Mouse (Mus musculus): ENCODE results near the gene Gm20388. TPM values are rescaled to one million over a fixed set of nuclear protein-coding genes. Genes with fewer than 3 reads are reported as not detected.

Gene Gm20388
- polyA plus RNA-seq, 1 experiment from 2014 or later: not detected

DNA sequence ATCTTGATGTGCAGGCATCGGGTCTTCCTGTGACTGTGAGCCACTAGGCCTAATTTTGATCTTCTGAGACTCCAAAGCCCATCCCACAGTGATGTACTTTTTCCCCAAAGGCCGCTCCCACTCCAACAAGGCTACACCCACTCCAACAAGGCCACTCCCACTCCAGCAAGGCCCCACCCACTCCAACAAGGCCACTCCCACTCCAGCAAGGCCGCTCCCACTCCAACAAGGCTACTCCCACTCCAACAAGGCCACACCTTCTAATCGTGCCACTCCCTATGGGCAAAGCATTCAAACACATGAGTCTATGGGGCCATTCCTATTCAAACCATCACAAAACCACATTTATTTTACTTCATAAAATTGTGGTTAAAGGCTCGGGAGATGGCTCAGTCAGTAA is 4179.8 kb downstream of the Gm20388 start:
- 97% methylated on average over 5 of the region's 5 CpGs for WGBS
- Histone ChIP-seq H3K4me1 (replicated peaks; ENCODE audit: control insufficient read depth, insufficient read depth, low read length) (no peaks in the 10 kb centered on the region), H3K27ac (ENCODE audit: low read depth, low read length) (no peak overlapping the region), H3K9me3 (ENCODE audit: control insufficient read depth) (no peaks in the 10 kb centered on the region), H3K27me3 (replicated peaks; ENCODE audit: control insufficient read depth, insufficient read depth, low read length) (no peaks in the 10 kb centered on the region), H3K4me3 (ENCODE audit: low read depth, low read length) (no peak overlapping the region), H3K36me3 (ENCODE audit: control insufficient read depth, insufficient read depth) (no peaks in the 10 kb centered on the region), H3K9ac (ENCODE audit: low read depth, low read length) (no peak overlapping the region), H3K4me2 (replicated peaks; ENCODE audit: low read depth) (no peak overlapping the region)
- no peak for TF ChIP-seq CTCF (IDR thresholded peaks at IDR 0.05; ENCODE audit: low read depth)
- no peak for ATAC-seq

- Histone ChIP-seq H3K4me3 (ENCODE audit: low read depth, low read length) (no peak overlapping the region), H3K27ac (ENCODE audit: low read depth, low read length) (no peak overlapping the region), H3K9ac (ENCODE audit: low read depth, low read length) (no peak overlapping the region), H3K9me3 (ENCODE audit: control insufficient read depth) (no peaks in the 10 kb centered on the region), H3K4me1 (replicated peaks; ENCODE audit: control insufficient read depth, insufficient read depth, low read length) (no peaks in the 10 kb centered on the region), H3K36me3 (ENCODE audit: control insufficient read depth, insufficient read depth) (no peaks in the 10 kb centered on the region), H3K4me2 (replicated peaks; ENCODE audit: low read depth) (no peak overlapping the region), H3K27me3 (replicated peaks; ENCODE audit: control insufficient read depth, insufficient read depth, low read length) (no peaks in the 10 kb centered on the region)
- 32% methylated on average over 11 of the region's 11 CpGs for WGBS
- TF ChIP-seq CTCF (IDR thresholded peaks at IDR 0.05; ENCODE audit: low read depth): no peak
- ATAC-seq: no peak
Observed at GRCm38 (mm10) chr8:124098953-124099622, 4188.4 kb downstream of the Gm20388 start.

GRCm38 (mm10) chr8:124099623-124099965 is 4189.0 kb downstream of the Gm20388 start:
- Histone ChIP-seq H3K9me3 (ENCODE audit: control insufficient read depth) (no peaks in the 10 kb centered on the region), H3K4me3 (ENCODE audit: low read depth, low read length) (no peak overlapping the region), H3K27ac (ENCODE audit: low read depth, low read length) (no peak overlapping the region), H3K27me3 (replicated peaks; ENCODE audit: control insufficient read depth, insufficient read depth, low read length) (no peaks in the 10 kb centered on the region), H3K4me1 (replicated peaks; ENCODE audit: control insufficient read depth, insufficient read depth, low read length) (no peaks in the 10 kb centered on the region), H3K4me2 (replicated peaks; ENCODE audit: low read depth) (no peak overlapping the region), H3K36me3 (ENCODE audit: control insufficient read depth, insufficient read depth) (no peaks in the 10 kb centered on the region), H3K9ac (ENCODE audit: low read depth, low read length) (no peak overlapping the region)
- ATAC-seq: no peak
- no peak for TF ChIP-seq CTCF (IDR thresholded peaks at IDR 0.05; ENCODE audit: low read depth)
- 62% methylated on average over 6 of the region's 6 CpGs for WGBS

GRCm38 (mm10) chr8:124105869-124106268 is 4195.2 kb downstream of the Gm20388 start:
- Histone ChIP-seq H3K36me3 (ENCODE audit: control insufficient read depth, insufficient read depth) (no peaks in the 10 kb centered on the region), H3K9ac (ENCODE audit: low read depth, low read length) (no peak overlapping the region), H3K9me3 (ENCODE audit: control insufficient read depth) (no peaks in the 10 kb centered on the region), H3K4me3 (ENCODE audit: low read depth, low read length) (no peak overlapping the region), H3K4me2 (replicated peaks; ENCODE audit: low read depth) (no peak overlapping the region), H3K27ac (ENCODE audit: low read depth, low read length) (no peak overlapping the region), H3K27me3 (replicated peaks; ENCODE audit: control insufficient read depth, insufficient read depth, low read length) (no peaks in the 10 kb centered on the region), H3K4me1 (replicated peaks; ENCODE audit: control insufficient read depth, insufficient read depth, low read length) (no peaks in the 10 kb centered on the region)
- WGBS: 78% methylated on average over 6 of the region's 6 CpGs
- TF ChIP-seq CTCF (IDR thresholded peaks at IDR 0.05; ENCODE audit: low read depth): no peak
- no peak for ATAC-seq

GRCm38 (mm10) chr8:124106328-124107195 is 4195.9 kb downstream of the Gm20388 start:
- Histone ChIP-seq H3K27ac (ENCODE audit: low read depth, low read length) (no peak overlapping the region), H3K9ac (ENCODE audit: low read depth, low read length) (no peak overlapping the region), H3K4me3 (ENCODE audit: low read depth, low read length) (no peak overlapping the region), H3K4me2 (replicated peaks; ENCODE audit: low read depth) (no peak overlapping the region), H3K36me3 (ENCODE audit: control insufficient read depth, insufficient read depth) (no peaks in the 10 kb centered on the region), H3K9me3 (ENCODE audit: control insufficient read depth) (no peaks in the 10 kb centered on the region), H3K4me1 (replicated peaks; ENCODE audit: control insufficient read depth, insufficient read depth, low read length) (no peaks in the 10 kb centered on the region), H3K27me3 (replicated peaks; ENCODE audit: control insufficient read depth, insufficient read depth, low read length) (no peaks in the 10 kb centered on the region)
- ATAC-seq: no peak
- WGBS: 82% methylated on average over 7 of the region's 7 CpGs
- TF ChIP-seq CTCF (IDR thresholded peaks at IDR 0.05; ENCODE audit: low read depth): no peak

- Histone ChIP-seq H3K9ac (ENCODE audit: low read depth, low read length) (no peak overlapping the region), H3K4me2 (replicated peaks; ENCODE audit: low read depth) (no peak overlapping the region), H3K36me3 (ENCODE audit: control insufficient read depth, insufficient read depth) (no peaks in the 10 kb centered on the region), H3K4me1 (replicated peaks; ENCODE audit: control insufficient read depth, insufficient read depth, low read length) (no peaks in the 10 kb centered on the region), H3K4me3 (ENCODE audit: low read depth, low read length) (no peak overlapping the region), H3K27ac (ENCODE audit: low read depth, low read length) (no peak overlapping the region), H3K9me3 (ENCODE audit: control insufficient read depth) (no peaks in the 10 kb centered on the region), H3K27me3 (replicated peaks; ENCODE audit: control insufficient read depth, insufficient read depth, low read length) (no peaks in the 10 kb centered on the region)
- ATAC-seq: no peak
- TF ChIP-seq CTCF (IDR thresholded peaks at IDR 0.05; ENCODE audit: low read depth): no peak
- WGBS: 52% methylated on average over 10 of the region's 10 CpGs
Observed at GRCm38 (mm10) chr8:124113108-124113507, 4202.5 kb downstream of the Gm20388 start.
